Mouse (Mus musculus): ENCODE results near the gene Gm12355. TPM values are rescaled to one million over a fixed set of nuclear protein-coding genes. Genes with fewer than 3 reads are reported as not detected.
A peak's percentile ranks its signal among the peaks of the same experiment; 100 is the strongest.
"Not testable (repeated sequence)": the region's sequence is repeated elsewhere in the genome, so short reads cannot be mapped to it uniquely, and the experiment has no call there.

The Gm12355 gene
- 10 to 100 TPM; 12.8 to 16.2 TPM for total RNA-seq (2021)

- no peak for DNase-seq
These were observed at the start of gene Gm12355, which contains the start of gene Gsdma3 for GRCm38 (mm10) chr11:98625611-98626410. Gm12355 (minus strand) TSS chr11:98625661. Gsdma3 (plus strand) TSS chr11:98626360.

- DNase-seq, result not testable (repeated sequence)
These were observed 47.7 kb upstream of the Gm12355 start for GRCm38 (mm10) chr11:98673136-98673535.

GRCm38 (mm10) chr11:98672482-98672881, 47.0 kb upstream of the Gm12355 start:
- DNase-seq, result no peak

GRCm38 (mm10) chr11:98671857-98672256, 46.4 kb upstream of the Gm12355 start:
- no peak for DNase-seq

GRCm38 (mm10) chr11:98671284-98671815, 45.9 kb upstream of the Gm12355 start:
- no peak for DNase-seq

- DNase-seq, result no peak
These were observed 43.5 kb upstream of the Gm12355 start for GRCm38 (mm10) chr11:98668984-98669383.

GRCm38 (mm10) chr11:98664091-98664490, 38.6 kb upstream of the Gm12355 start, which contains the start of gene Gsdma:
Gsdma (plus strand) TSS chr11:98664351.
- DNase-seq, result no peak

- peak in 1 of 2 experiments; percentile 12 for DNase-seq
These were observed 35.1 kb upstream of the Gm12355 start for GRCm38 (mm10) chr11:98660517-98660916.

- DNase-seq, result not testable (repeated sequence)
These were observed 29.6 kb upstream of the Gm12355 start for GRCm38 (mm10) chr11:98655076-98655475.

GRCm38 (mm10) chr11:98646459-98646858, 21.0 kb upstream of the Gm12355 start, which contains the start of gene Gsdma2:
Gsdma2 (plus strand) TSS chr11:98646759.
- no peak for DNase-seq

GRCm38 (mm10) chr11:98645946-98646345, 20.5 kb upstream of the Gm12355 start:
- DNase-seq, result no peak

GRCm38 (mm10) chr11:98644757-98645156, 19.3 kb upstream of the Gm12355 start:
- DNase-seq, result no peak

GRCm38 (mm10) chr11:98640091-98640490, 14.6 kb upstream of the Gm12355 start:
- no peak for DNase-seq

GRCm38 (mm10) chr11:98637501-98637900, 12.0 kb upstream of the Gm12355 start:
- no peak for DNase-seq

- not testable (repeated sequence) for DNase-seq
These were observed 10.0 kb upstream of the Gm12355 start for GRCm38 (mm10) chr11:98635312-98635970.

GRCm38 (mm10) chr11:98630646-98631045, 5.2 kb upstream of the Gm12355 start:
- no peak for DNase-seq

- DNase-seq, result no peak
These were observed 3.2 kb upstream of the Gm12355 start for GRCm38 (mm10) chr11:98628706-98629105.

GRCm38 (mm10) chr11:98624381-98624780, 1.1 kb downstream of the Gm12355 start:
- not testable (repeated sequence) for DNase-seq

GRCm38 (mm10) chr11:98623981-98624380, 1.5 kb downstream of the Gm12355 start:
- not testable (repeated sequence) for DNase-seq

- no peak for DNase-seq
These were observed 4.7 kb downstream of the Gm12355 start for GRCm38 (mm10) chr11:98620791-98621190.

- no peak for DNase-seq
These were observed 18.7 kb downstream of the Gm12355 start for GRCm38 (mm10) chr11:98606763-98607162.

GRCm38 (mm10) chr11:98604911-98605310, 20.6 kb downstream of the Gm12355 start:
- DNase-seq, result not testable (repeated sequence)

GRCm38 (mm10) chr11:98603953-98604352, 21.5 kb downstream of the Gm12355 start:
- no peak for DNase-seq
